Mouse (Mus musculus) liver, adult 2 months (tissue): ENCODE measurements around the gene Kif7.
A peak's percentile ranks its signal among the peaks of the same experiment; 100 is the strongest.

ENCODE experiments used
- CTCF ChIP-seq: fragments of 200-500 bp; IDR thresholded peaks from 2 replicates; pipeline ENCODE4 v1.5.1; 2011; ENCODE audit warnings: low read depth, low read length, control low read depth
- POLR2A ChIP-seq: fragments of 200-500 bp; IDR thresholded peaks from 2 replicates; pipeline ENCODE4 v1.6.1; 2011; ENCODE audit warnings: low read length, control low read depth; ENCODE audit not compliant: insufficient read depth; ENCODE audit errors: extremely low read depth

GRCm38 (mm10) chr7:79728219-79728618 lies 12.7 kb upstream of the Kif7 start:
- TF ChIP-seq POLR2A (no peak), CTCF (peak; percentile 86)
